Mouse (Mus musculus): ENCODE data around the gene Aprt.

- TF ChIP-seq CTCF (IDR thresholded peaks at IDR 0.05; ENCODE audit: extremely low read depth, insufficient read depth, low read length), result no peak
- no peak for TF ChIP-seq POLR2A (IDR thresholded peaks at IDR 0.05; ENCODE audit: extremely low read depth, insufficient read depth, low read length)
Observed at GRCm38 (mm10) chr8:122569329-122569728, 7.4 kb downstream of the Aprt start.
